Mouse (Mus musculus) thymus, adult 2 months (tissue): ENCODE results near the gene Myl4.

Experiments used
- CTCF ChIP-seq: fragments of 200-500 bp; IDR thresholded peaks from 2 replicates; pipeline ENCODE4 v1.5.1; 2012; ENCODE audit warnings: mild to moderate bottlenecking, control low read depth, low read length, moderate library complexity, borderline replicate concordance; ENCODE audit not compliant: control insufficient read depth, poor library complexity, insufficient read depth; ENCODE audit errors: extremely low read depth
- POLR2A ChIP-seq: fragments of 200-500 bp; IDR thresholded peaks from 2 replicates; pipeline ENCODE4 v1.6.1; 2012; ENCODE audit warnings: mild to moderate bottlenecking, low read length, control low read depth, moderate library complexity; ENCODE audit not compliant: control insufficient read depth, poor library complexity, insufficient read depth; ENCODE audit errors: extremely low read depth

GRCm38 (mm10) chr11:104611579-104612151, 61.2 kb downstream of the Myl4 start:
- TF ChIP-seq POLR2A, result no peak
- no peak for TF ChIP-seq CTCF
